Mouse (Mus musculus) MEL (cell line): ENCODE results near the gene Pcca.

ENCODE experiments used
- CTCF ChIP-seq, 3 experiments: IDR thresholded peaks in 2 of 3; conservative IDR thresholded peaks in 1 of 3; 2 replicates each; pipeline ENCODE4 v1.5.1; 2011 to 2012; ENCODE audit warnings: low read length in 3 of 3, low read depth in 2 of 3, mild to moderate bottlenecking in 2 of 3, improper control_type of control experiment in 1 of 3, inconsistent platforms in 1 of 3, mixed read lengths in 1 of 3, moderate library complexity in 1 of 3; ENCODE audit not compliant: control insufficient read depth in 1 of 3, insufficient read depth in 1 of 3, poor library complexity in 1 of 3, severe bottlenecking in 1 of 3
- EP300 ChIP-seq, 2 experiments: IDR thresholded peaks; 2 replicates each; pipeline ENCODE4 v1.6.1; 2011; ENCODE audit warnings: improper control_type of control experiment in 2 of 2, low read length in 2 of 2, low read depth in 1 of 2, mild to moderate bottlenecking in 1 of 2
- KAT2A ChIP-seq: conservative IDR thresholded peaks from 2 replicates; pipeline ENCODE4 v1.6.1; 2012; ENCODE audit warnings: low read depth, low read length, improper control_type of control experiment, inconsistent platforms
- MAX ChIP-seq: IDR thresholded peaks from 2 replicates; pipeline ENCODE4 v1.6.1; 2011; ENCODE audit warnings: low read length, improper control_type of control experiment
- POLR2A ChIP-seq, 2 experiments: IDR thresholded peaks; 2 replicates each; pipeline ENCODE4 v1.6.1; 2011 to 2012; ENCODE audit warnings: low read length in 2 of 2, mild to moderate bottlenecking in 2 of 2, control low read depth in 1 of 2, improper control_type of control experiment in 1 of 2, low read depth in 1 of 2, moderate library complexity in 1 of 2; ENCODE audit not compliant: control insufficient read depth in 1 of 2, insufficient read depth in 1 of 2, poor library complexity in 1 of 2
- POLR2AphosphoS2 ChIP-seq: IDR thresholded peaks from 2 replicates; pipeline ENCODE4 v1.6.1; 2011; ENCODE audit warnings: low read length, improper control_type of control experiment
- POLR2AphosphoS5 ChIP-seq: IDR thresholded peaks from 2 replicates; pipeline ENCODE4 v1.6.1; 2012; ENCODE audit warnings: low read depth, borderline replicate concordance, mild to moderate bottlenecking, inconsistent platforms, low read length, moderate library complexity, mixed read lengths
- TBP ChIP-seq: IDR thresholded peaks from 2 replicates; pipeline ENCODE4 v1.8.0; 2011; ENCODE audit warnings: low read depth, low read length, improper control_type of control experiment
- UBTF ChIP-seq: IDR thresholded peaks from 2 replicates; pipeline ENCODE4 v1.6.1; 2012; ENCODE audit warnings: low read depth, mild to moderate bottlenecking, inconsistent platforms, low read length, improper control_type of control experiment, moderate library complexity, borderline replicate concordance; ENCODE audit not compliant: insufficient read depth

GRCm38 (mm10) chr14:122900679-122901078 is 366.6 kb downstream of the Pcca start:
- no peak for TF ChIP-seq CTCF (IDR thresholded peaks at IDR 0.05 in 2 of 3, conservative IDR thresholded peaks at IDR 0.05 in 1 of 3; ENCODE audit: control insufficient read depth in 1 of 3, insufficient read depth in 1 of 3, low read depth in 2 of 3, low read length in 3 of 3, poor library complexity in 1 of 3, severe bottlenecking in 1 of 3)
- no peak for TF ChIP-seq UBTF
- TF ChIP-seq POLR2AphosphoS5 = no peak
- no peak for TF ChIP-seq MAX
- TF ChIP-seq POLR2A (IDR thresholded peaks at IDR 0.05; ENCODE audit: control insufficient read depth in 1 of 2, insufficient read depth in 1 of 2, low read depth in 1 of 2, low read length in 2 of 2, poor library complexity in 1 of 2) = no peak
- no peak for TF ChIP-seq KAT2A
- TF ChIP-seq TBP = no peak
- TF ChIP-seq POLR2AphosphoS2 = no peak
- no peak for TF ChIP-seq EP300 (IDR thresholded peaks at IDR 0.05; ENCODE audit: low read depth in 1 of 2, low read length in 2 of 2)
